Mouse (Mus musculus) hindbrain, postnatal 0 days (tissue): ENCODE results near the gene 1700023F06Rik. TPM values are rescaled to one million over a fixed set of nuclear protein-coding genes. Genes with fewer than 3 reads are reported as not detected.

ENCODE experiments used
- ATAC-seq: fragments of 200-750 bp; cut with Nextera tagmentation; 2 replicates; pipeline ENCODE4 v1.8.0; 2017; ENCODE audit warnings: mild to moderate bottlenecking, moderate TSS enrichment, moderate library complexity
- DNase-seq: peaks from one replicate; pipeline ENCODE4 v3.0.0-alpha.2; 2015; ENCODE audit warnings: low spot score
- H3K27ac ChIP-seq: fragments of 300-500 bp; sonication (generic); 2 replicates; pipeline ENCODE4 v1.5.1; 2014; ENCODE audit warnings: mild to moderate bottlenecking
- H3K27me3 ChIP-seq: fragments of 300-500 bp; sonication (generic); 2 replicates; pipeline ENCODE4 v1.6.1; 2014; ENCODE audit warnings: low read length, mixed read lengths; ENCODE audit not compliant: insufficient read depth
- H3K36me3 ChIP-seq: fragments of 300-500 bp; sonication (generic); 2 replicates; pipeline ENCODE4 v1.6.1; 2014; ENCODE audit warnings: low read length, mixed read lengths; ENCODE audit not compliant: insufficient read depth
- H3K4me1 ChIP-seq: fragments of 300-500 bp; sonication (generic); 2 replicates; pipeline ENCODE4 v1.6.1; 2014; ENCODE audit warnings: antibody characterized with exemption, low read length, mixed read lengths; ENCODE audit not compliant: insufficient read depth
- H3K4me2 ChIP-seq: fragments of 300-500 bp; sonication (generic); 2 replicates; pipeline ENCODE4 v1.6.1; 2014; ENCODE audit warnings: low read depth, mild to moderate bottlenecking, low read length, moderate library complexity, mixed read lengths
- H3K4me3 ChIP-seq: fragments of 300-500 bp; sonication (generic); 2 replicates; pipeline ENCODE4 v1.5.1; 2014; ENCODE audit warnings: low read length
- H3K9ac ChIP-seq: fragments of 300-500 bp; sonication (generic); replicated peaks from 2 replicates; pipeline ENCODE4 v1.6.1; 2014; ENCODE audit warnings: mild to moderate bottlenecking, low read length, moderate library complexity, mixed read lengths
- H3K9me3 ChIP-seq: fragments of 300-500 bp; sonication (generic); 2 replicates; pipeline ENCODE4 v1.6.1; 2016; ENCODE audit warnings: low read length, mixed read lengths
- CTCF ChIP-seq: IDR thresholded peaks from 2 replicates; pipeline ENCODE4 v1.5.1; 2016; ENCODE audit warnings: antibody characterized with exemption, control low read depth, low read depth
- WGBS: fragments of 180-500 bp; shearing (Covaris S2); extraction: QIAGEN DNeasy Blood & Tissue Kit; methylation state at CpG from one replicate; pipeline ENCODE4 v1.1.7; 2014; 5-methylcytosine and 5-hydroxymethylcytosine counted together
- polyA plus RNA-seq: library from polyadenylated mRNA; unstranded; fragments of >200 nt; fragmentation: Nextera tagmentation; extraction: Ambion mirVana; gene quantifications from 2 replicates; pipeline ENCODE4 v1.2.1, GENCODE M21; 2015
- total RNA-seq: library from RNA; depleted of rRNA; stranded (reverse); fragments of >200 nt; gene quantifications from 2 replicates; pipeline ENCODE4 v1.2.3, GENCODE M21; 2014; rRNA removed

Gene 1700023F06Rik
- total RNA-seq = not detected in 2 replicates
- polyA plus RNA-seq = 3.7 and 4.7 TPM in 2 replicates

- DNase-seq (no peak), ATAC-seq (no peak)
- no peaks in the 10 kb centered on the region for H3K36me3 ChIP-seq
- H3K9me3 ChIP-seq = no peaks in the 10 kb centered on the region
- H3K27ac ChIP-seq = no peak within 1 kb of the TSS
- TF ChIP-seq CTCF = no peak
- 88% methylated on average over 3 of the region's 3 CpGs for WGBS
- H3K27me3 ChIP-seq = no peaks in the 10 kb centered on the region
- H3K4me1 ChIP-seq = no peaks in the 10 kb centered on the region
- H3K4me2 ChIP-seq = no peak within 1 kb of the TSS
- no peak within 1 kb of the TSS for H3K4me3 ChIP-seq
- H3K9ac ChIP-seq = no peak within 1 kb of the TSS
Observed at GRCm38 (mm10) chr11:103208458-103208857, at the start of gene 1700023F06Rik. Gene 1700023F06Rik, minus strand, starts transcription at chr11:103208558.

DNA sequence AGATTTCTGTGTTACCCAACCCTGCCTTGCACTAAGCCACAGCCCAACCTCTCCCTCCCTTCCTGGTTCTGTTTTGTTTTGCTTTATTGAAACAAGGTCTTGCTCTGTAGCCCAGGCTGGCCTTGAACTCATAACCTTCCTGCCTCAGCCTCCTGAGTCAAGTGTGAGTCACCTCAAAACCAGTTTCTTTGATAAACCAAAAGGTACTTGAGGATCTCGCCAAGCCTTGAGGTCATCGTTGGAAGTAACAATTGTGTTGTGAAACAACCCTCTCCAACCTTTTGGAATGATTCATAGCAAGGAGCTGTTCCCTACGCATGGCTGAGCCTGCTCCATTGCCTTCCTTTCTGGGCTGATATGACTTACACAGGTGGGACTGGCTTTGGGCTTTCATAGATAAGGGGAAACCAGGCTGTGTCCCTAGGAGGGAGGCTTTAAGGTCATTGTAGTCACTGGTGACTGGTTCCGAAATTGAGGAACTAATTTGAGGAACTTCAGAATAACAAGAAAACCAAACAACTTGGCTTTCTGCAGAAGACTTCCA, 49.7 kb upstream of the 1700023F06Rik start:
- Histone ChIP-seq H3K27me3 (no peaks in the 10 kb centered on the region), H3K4me1 (peaks cover 12% of the 10 kb centered on the region), H3K4me3 (no peak overlapping the region), H3K9ac (no peak overlapping the region), H3K36me3 (no peaks in the 10 kb centered on the region), H3K27ac (no peak overlapping the region), H3K4me2 (no peak overlapping the region), H3K9me3 (no peaks in the 10 kb centered on the region)
- ATAC-seq (no peak), DNase-seq (no peak)
- TF ChIP-seq CTCF = no peak
- 95% methylated on average over 4 of the region's 4 CpGs for WGBS

GRCm38 (mm10) chr11:103253605-103254004, 45.2 kb upstream of the 1700023F06Rik start:
- H3K4me3 ChIP-seq = no peak overlapping the region
- 89% methylated on average over 5 of the region's 5 CpGs for WGBS
- no peaks in the 10 kb centered on the region for H3K36me3 ChIP-seq
- no peaks in the 10 kb centered on the region for H3K27me3 ChIP-seq
- no peaks in the 10 kb centered on the region for H3K9me3 ChIP-seq
- no peak overlapping the region for H3K27ac ChIP-seq
- TF ChIP-seq CTCF = no peak
- DNase-seq (no peak), ATAC-seq (no peak)
- peaks cover 3% of the 10 kb centered on the region for H3K4me1 ChIP-seq
- no peak overlapping the region for H3K4me2 ChIP-seq
- H3K9ac ChIP-seq = no peak overlapping the region

- no peak for TF ChIP-seq CTCF
Observed at GRCm38 (mm10) chr11:103252380-103252779, 44.0 kb upstream of the 1700023F06Rik start.

DNA sequence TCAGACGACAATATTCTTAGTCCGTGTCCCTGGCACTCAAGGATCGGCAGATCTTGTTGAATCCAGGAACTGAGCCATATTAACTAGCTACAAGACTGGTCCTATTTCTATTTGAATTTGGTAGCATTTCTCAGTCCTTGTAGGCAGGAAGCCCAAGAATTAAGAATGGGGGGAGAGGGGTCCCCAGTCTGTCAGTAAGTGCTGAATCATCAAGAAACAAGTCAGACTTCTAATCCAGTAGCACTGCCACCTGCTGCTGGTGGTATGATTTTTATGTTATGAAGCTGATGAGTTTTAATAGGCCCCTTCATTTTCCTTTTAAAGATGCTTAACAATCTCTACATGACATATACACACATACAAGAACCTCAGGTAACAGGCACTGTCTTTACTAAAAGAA, 42.0 kb upstream of the 1700023F06Rik start:
- no peak for TF ChIP-seq CTCF
- Histone ChIP-seq H3K9ac (no peak overlapping the region), H3K4me1 (peaks cover 32% of the 10 kb centered on the region), H3K27me3 (no peaks in the 10 kb centered on the region), H3K4me2 (no peak overlapping the region), H3K27ac (no peak overlapping the region), H3K9me3 (no peaks in the 10 kb centered on the region), H3K36me3 (no peaks in the 10 kb centered on the region), H3K4me3 (no peak overlapping the region)
- no peak for ATAC-seq
- DNase-seq = no peak
- 89% methylated on average over 3 of the region's 3 CpGs for WGBS

More at GRCm38 (mm10) chr11:103252380-103252779, 44.0 kb upstream of the 1700023F06Rik start:
- 95% methylated on average over 5 of the region's 5 CpGs for WGBS
- no peaks in the 10 kb centered on the region for H3K9me3 ChIP-seq
- H3K27ac ChIP-seq = no peak overlapping the region
- H3K4me3 ChIP-seq = no peak overlapping the region
- H3K27me3 ChIP-seq = no peaks in the 10 kb centered on the region
- peaks cover 16% of the 10 kb centered on the region for H3K4me1 ChIP-seq
- ATAC-seq (no peak), DNase-seq (no peak)
- H3K9ac ChIP-seq = no peak overlapping the region
- no peak overlapping the region for H3K4me2 ChIP-seq
- H3K36me3 ChIP-seq = no peaks in the 10 kb centered on the region

DNA sequence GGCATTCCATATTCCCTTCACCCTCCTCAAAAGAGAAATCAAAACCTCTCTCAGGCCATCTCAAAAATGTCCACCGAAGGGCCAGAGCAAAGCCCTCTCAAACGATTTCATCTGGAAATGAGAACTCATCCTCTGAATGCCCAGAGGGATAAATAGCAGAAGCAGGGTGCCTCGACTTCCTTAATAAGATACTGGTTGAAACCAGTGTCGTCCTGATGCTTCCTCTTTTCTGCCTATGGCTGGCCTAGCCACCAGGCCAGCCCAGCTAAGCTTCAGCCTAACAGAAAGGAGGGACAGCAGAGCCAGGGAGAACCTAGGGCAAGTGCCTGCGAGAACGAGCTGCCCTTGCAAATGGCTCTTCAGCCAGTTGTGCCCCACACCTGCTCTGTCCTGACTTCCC, 41.2 kb upstream of the 1700023F06Rik start:
- no peaks in the 10 kb centered on the region for H3K27me3 ChIP-seq
- no peak overlapping the region for H3K27ac ChIP-seq
- TF ChIP-seq CTCF = no peak
- ATAC-seq = no peak
- no peaks in the 10 kb centered on the region for H3K9me3 ChIP-seq
- H3K4me3 ChIP-seq = no peak overlapping the region
- WGBS = 65% methylated on average over 6 of the region's 6 CpGs
- H3K36me3 ChIP-seq = no peaks in the 10 kb centered on the region
- no peak overlapping the region for H3K4me2 ChIP-seq
- H3K4me1 ChIP-seq = peaks cover 32% of the 10 kb centered on the region
- H3K9ac ChIP-seq = no peak overlapping the region
- DNase-seq = no peak

DNA sequence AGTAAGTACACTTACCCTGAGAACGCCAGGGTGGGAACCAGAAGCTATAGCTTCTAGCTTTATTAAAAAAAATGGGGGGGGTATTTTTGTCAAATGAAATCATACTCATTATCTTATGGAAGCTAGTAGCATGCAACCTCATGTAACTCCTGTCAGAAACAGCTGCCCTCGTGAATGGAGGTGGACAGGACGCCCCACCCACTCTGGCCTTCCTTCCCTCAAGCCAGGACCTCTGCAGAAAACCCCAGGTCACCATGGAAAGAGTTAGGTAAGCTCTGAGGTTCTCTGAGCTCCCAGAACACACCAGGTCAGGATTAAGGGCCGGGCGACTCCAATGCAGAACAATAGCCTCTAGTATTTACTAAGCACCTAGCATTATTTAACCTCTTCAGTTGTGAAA, 40.5 kb upstream of the 1700023F06Rik start:
- 74% methylated on average over 5 of the region's 5 CpGs for WGBS
- no peaks in the 10 kb centered on the region for H3K9me3 ChIP-seq
- no peak overlapping the region for H3K4me2 ChIP-seq
- no peak overlapping the region for H3K4me3 ChIP-seq
- H3K27ac ChIP-seq = no peak overlapping the region
- TF ChIP-seq CTCF = no peak
- no peaks in the 10 kb centered on the region for H3K36me3 ChIP-seq
- no peak overlapping the region for H3K9ac ChIP-seq
- no peaks in the 10 kb centered on the region for H3K27me3 ChIP-seq
- DNase-seq = no peak
- peaks cover 32% of the 10 kb centered on the region for H3K4me1 ChIP-seq
- ATAC-seq = no peak
